In the genomic region with DNA sequence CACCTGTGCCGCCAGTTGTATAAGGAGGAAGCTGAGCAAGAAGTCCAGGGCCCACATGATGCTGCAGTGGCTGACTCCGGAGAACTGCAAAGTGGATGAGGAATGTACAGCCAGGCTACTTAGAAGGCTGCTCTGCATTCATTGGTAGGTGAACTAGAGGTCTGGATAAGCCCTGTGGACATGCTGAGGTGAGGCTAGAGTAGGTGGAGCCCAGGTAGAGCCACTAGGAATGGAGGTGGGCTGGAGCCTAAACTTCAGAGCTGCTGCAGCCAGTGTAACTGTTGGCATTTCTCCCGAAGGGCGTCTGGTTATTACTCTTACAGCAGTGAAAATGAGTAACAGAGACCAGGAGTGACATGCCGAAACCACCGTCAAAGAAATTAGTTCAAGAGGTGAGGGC, we compare ENCODE assay signal across 13 mouse cellular contexts. TPM values are rescaled to one million over a fixed set of nuclear protein-coding genes. Genes with fewer than 3 reads are reported as not detected.
A peak's percentile ranks its signal among the peaks of the same experiment; 100 is the strongest.
DNase-seq lines count a peak whose midpoint lies in the region.
"Had no signal": no experiment of that assay in that cellular context is flagged by ENCODE, and none has a peak within 500 bp of the region (broad histone marks: within the 10 kb centered on the region; RNA-seq: fewer than 3 reads in every experiment).

A gene (minus strand): TSS at position 314 of the 400 bp plus-strand sequence.

- DNase-seq in frontal cortex, adult 2 months (ENCODE audit: extremely low spot score in 1 of 2, low spot score in 1 of 2): no peak
- no peak for DNase-seq in frontal cortex, postnatal 10 days (ENCODE audit: low spot score in 2 of 2)
- no peak for DNase-seq in left cerebral cortex, postnatal 36 days (ENCODE audit: low spot score in 2 of 2)
- no peak for DNase-seq in left cerebral cortex, adult 9 months (ENCODE audit: low spot score in 2 of 2)
- DNase-seq in kidney, adult 18-20 months: peak; percentile 31
- peak; percentile 41 to 65 for DNase-seq in kidney, postnatal 25 days
- no peak for DNase-seq in gastrocnemius, postnatal 25 days
- no peak for DNase-seq in adrenal gland, adult 8-10 months
- DNase-seq: cerebellum, adult 8-10 months; embryo, embryonic 11 days; heart, adult 2 months; lung, postnatal 14 days; right cerebral cortex, adult 18-20 months had no signal

- intact Hi-C loops in left cerebral cortex, postnatal 36 days (cut with DNase I): no loop called here

RNA-seq across cellular contexts. Expression of the gene that starts here (rescaled TPM):
- polyA plus RNA-seq in frontal cortex, adult 2 months (2012; rRNA removed): 16.3 and 19.9 TPM in 2 replicates
- total RNA-seq in left cerebral cortex, postnatal 36 days (2021): 10 to 100 TPM; 11.7 to 14.4 TPM
- total RNA-seq in gastrocnemius, postnatal 25 days (2021): under 1 TPM; 0.79 to 0.88 TPM
- 1 to 10 TPM in 3 of 4 experiments, under 1 TPM in 1; 0.94 to 3.6 (median 2.3) TPM for total RNA-seq in adrenal gland, adult 8-10 months (2022)

Comparison
In these comparisons a context has a peak if more than half of its experiments do, and no peak if none do; other contexts are left out.
1. DNase-seq: peak in kidney, adult 18-20 months (single experiment) and kidney, postnatal 25 days (2 of 2); none in frontal cortex, adult 2 months (0 of 2), frontal cortex, postnatal 10 days (0 of 2), left cerebral cortex, postnatal 36 days (0 of 2), left cerebral cortex, adult 9 months (0 of 2), gastrocnemius, postnatal 25 days (single experiment) and adrenal gland, adult 8-10 months (single experiment).